Mouse (Mus musculus): ENCODE measurements around the gene Stt3a. TPM values are rescaled to one million over a fixed set of nuclear protein-coding genes. Genes with fewer than 3 reads are reported as not detected.

The Stt3a gene
- total RNA-seq (2021), result 10 to 100 TPM; 58.7 to 62.7 TPM
- long read RNA-seq, experiment 1, full-length matches to known transcripts, result 28 of 28 reads
- long read RNA-seq, experiment 1, partial matches to known transcripts, result 0 of 28 reads
- long read RNA-seq, experiment 1, other reads (novel, unspliced or antisense), result 0 of 28 reads
- long read RNA-seq, experiment 2, full-length matches to known transcripts, result 24 of 28 reads
- long read RNA-seq, experiment 2, partial matches to known transcripts, result 1 of 28 reads
- long read RNA-seq, experiment 2, other reads (novel, unspliced or antisense), result 3 of 28 reads

- peak; percentile 99 to 100 for DNase-seq
These were observed at the start of gene Stt3a for GRCm38 (mm10) chr9:36767203-36768143. TSS of gene Stt3a (minus strand) at chr9:36767679.

- DNase-seq, result no peak
These were observed 47.0 kb upstream of the Stt3a start for GRCm38 (mm10) chr9:36814486-36814885.

- peak in 1 of 2 experiments; percentile 3 for DNase-seq
These were observed 40.8 kb upstream of the Stt3a start for GRCm38 (mm10) chr9:36808126-36808785.

GRCm38 (mm10) chr9:36805256-36805975, 37.9 kb upstream of the Stt3a start:
- no peak for DNase-seq

DNA sequence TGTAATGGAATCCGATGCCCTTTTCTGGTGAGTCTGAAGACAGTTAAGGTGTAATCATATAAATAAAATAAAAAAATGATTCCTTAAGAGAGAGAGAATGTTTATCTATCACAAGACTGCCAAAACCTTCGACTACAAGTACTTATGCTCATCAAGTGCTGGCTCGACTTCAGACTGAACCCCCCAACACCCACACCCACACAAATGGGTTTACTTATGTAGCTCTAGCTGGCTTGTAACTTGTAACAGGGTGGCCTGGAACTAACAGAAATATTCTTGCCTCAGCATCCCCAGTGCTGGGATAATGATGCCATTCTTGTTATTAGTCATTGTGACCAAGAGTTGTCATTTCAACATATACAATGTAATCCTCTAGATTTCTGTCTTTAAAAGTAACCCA, 36.4 kb upstream of the Stt3a start:
- DNase-seq, result no peak

- no peak for DNase-seq
These were observed 35.9 kb upstream of the Stt3a start for GRCm38 (mm10) chr9:36803386-36803785.

DNA sequence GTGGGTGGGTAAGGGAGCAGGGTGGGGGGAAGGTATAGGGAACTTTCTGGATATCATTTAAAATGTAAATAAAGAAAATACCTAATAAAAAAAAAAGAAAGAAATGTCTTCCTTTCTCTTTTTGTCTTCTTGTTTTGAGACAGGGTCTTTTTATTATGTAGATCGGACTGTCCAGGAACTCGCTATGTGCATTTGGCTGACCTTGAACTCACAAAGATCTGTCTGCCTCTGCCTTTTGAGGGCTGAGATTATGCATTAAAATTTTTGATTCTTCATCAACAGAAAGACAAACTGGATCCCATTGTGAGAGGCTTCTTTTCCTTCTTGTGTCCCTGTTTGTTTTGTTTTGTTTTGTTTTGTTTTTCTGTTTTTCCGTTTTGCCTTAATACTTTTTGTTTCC, 35.5 kb upstream of the Stt3a start:
- no peak for DNase-seq

DNA sequence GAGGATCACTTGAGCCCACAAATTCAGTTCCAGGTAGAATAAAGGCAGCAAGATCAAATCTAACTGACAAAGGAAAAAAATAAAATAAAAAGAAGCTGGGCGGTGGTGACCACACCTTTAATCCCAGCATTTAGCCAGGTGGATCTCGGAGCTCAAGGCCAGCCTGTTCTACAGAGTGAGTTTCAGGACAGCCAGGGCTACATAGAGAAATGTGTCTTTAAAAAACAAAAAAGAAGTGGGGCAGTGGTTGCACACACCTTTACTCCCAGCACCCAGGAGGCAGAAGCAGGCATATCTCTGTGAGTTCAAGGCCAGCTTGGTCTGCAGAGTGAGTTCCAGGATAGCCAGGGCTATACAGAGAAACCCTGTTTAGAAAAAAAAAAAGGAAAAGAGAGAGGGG, 34.5 kb upstream of the Stt3a start:
- DNase-seq, result no peak

GRCm38 (mm10) chr9:36796781-36797555, 29.5 kb upstream of the Stt3a start, which contains the start of gene Ei24:
TSS of gene Ei24 (minus strand) at chr9:36797393.
- DNase-seq, result peak; percentile 93 to 97

GRCm38 (mm10) chr9:36796224-36796623, 28.7 kb upstream of the Stt3a start:
- DNase-seq, result no peak

DNA sequence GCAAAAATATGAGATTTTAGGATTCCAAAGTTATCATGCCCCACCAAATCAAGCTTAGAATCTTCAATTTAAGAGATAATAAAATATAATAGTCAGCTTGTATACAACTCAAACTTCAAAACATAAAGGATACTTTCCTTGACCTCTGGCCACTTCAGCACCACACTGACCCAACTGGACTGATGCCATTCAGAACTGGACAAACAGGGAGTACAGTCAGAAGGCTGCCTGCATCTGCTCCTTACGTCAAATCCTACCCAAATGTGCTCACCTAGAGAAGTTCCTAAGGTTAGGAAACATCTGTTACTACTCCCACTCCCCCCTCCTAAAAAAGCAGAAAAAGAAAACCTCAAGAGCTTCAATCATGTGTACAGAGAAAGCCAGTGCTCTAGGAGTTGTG, 28.1 kb upstream of the Stt3a start:
- DNase-seq, result peak in 1 of 2 experiments; percentile 11

DNA sequence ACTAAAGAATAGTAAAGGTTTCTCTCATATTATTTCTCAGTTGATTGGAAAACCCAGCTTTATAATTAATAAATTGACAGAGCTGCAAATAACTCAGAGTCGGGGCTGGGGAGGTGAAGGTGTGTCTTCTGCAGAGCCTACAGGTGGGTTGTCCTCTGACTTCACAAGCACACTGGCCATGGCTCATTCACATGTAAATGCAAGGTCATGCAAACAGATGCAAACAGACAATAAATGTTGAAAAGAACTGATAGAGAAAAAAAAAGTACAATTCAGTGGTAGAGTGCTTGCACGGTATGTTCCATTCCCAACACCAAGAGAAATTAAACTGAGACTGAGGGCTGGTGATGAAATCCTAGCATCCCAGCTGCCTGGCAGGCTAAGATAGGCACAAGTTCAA, 27.0 kb upstream of the Stt3a start:
- no peak for DNase-seq

DNA sequence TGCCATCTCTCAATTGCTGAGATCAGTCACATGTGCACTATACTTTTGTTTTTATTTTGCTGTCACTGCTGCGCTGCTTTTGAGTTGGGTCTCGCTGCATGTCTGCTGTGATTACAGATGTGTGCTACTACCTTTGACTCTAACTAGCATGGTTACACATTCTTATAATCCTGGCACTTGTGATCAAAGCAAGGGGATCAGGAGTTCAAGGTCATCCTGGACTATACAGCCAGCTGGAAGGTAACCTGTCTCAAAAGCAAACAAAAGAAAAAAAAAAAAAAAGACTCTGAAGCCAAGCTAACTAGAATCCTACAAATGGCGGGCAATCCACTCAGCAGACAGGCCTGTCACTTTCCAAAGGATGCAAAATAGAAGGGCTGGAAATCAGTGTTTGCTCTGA, 24.7 kb upstream of the Stt3a start:
- DNase-seq, result no peak

- no peak for DNase-seq
These were observed 16.4 kb upstream of the Stt3a start for GRCm38 (mm10) chr9:36783921-36784320.

GRCm38 (mm10) chr9:36769048-36769413, 1.6 kb upstream of the Stt3a start:
- DNase-seq, result no peak

- no peak for DNase-seq
These were observed 923 bp upstream of the Stt3a start for GRCm38 (mm10) chr9:36768156-36769047.

GRCm38 (mm10) chr9:36764378-36764777, 3.1 kb downstream of the Stt3a start:
- no peak for DNase-seq

GRCm38 (mm10) chr9:36727034-36727755, 40.3 kb downstream of the Stt3a start, which contains the start of gene Chek1:
TSS of gene Chek1 (minus strand) at chr9:36727065.
- DNase-seq, result no peak

Measured in heart, adult 18-20 months (tissue).